Mouse (Mus musculus): Measurements from ENCODE around the gene Ap2s1.

DNA sequence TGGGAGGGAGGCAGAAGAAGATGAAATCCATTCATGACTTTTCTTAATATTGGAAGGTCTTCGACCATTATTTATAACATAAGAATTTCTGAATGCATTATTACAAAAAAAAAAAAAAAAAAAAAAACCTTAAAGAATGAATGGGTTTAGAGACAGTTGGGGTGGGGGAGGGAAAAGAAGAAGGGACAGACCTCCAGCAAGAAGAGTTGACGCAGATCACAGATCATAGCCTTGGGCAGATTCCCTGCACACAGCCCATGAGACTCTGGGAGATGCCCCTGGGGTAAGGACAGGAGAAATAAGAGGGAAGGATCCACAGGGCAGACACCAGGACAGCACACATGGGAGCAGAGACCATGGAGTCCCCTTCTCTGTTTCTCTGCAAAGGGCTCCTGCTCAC is 16.6 kb upstream of the Ap2s1 start, which contains the start of gene Ceacam9:
- TF ChIP-seq CTCF (IDR thresholded peaks at IDR 0.05; ENCODE audit: insufficient read depth, low read length) (no peak), POLR2A (IDR thresholded peaks at IDR 0.05; ENCODE audit: borderline replicate concordance, extremely low read depth, low read depth, low read length) (no peak)

Measured in lung, adult 2 months (tissue).